19 mouse cellular contexts compared by ENCODE assay signal in genomic region chr6:92781446-92781845, GRCm38 (mm10). TPM values are rescaled to one million over a fixed set of nuclear protein-coding genes. Genes with fewer than 3 reads are reported as not detected.
"Had no signal": no experiment of that assay in that cellular context is flagged by ENCODE, and none has a peak within 500 bp of the region (broad histone marks: within the 10 kb centered on the region; RNA-seq: fewer than 3 reads in every experiment).

No protein-coding gene starts in this region.

- H3K36me3 ChIP-seq: midbrain, embryonic 13.5 days; midbrain, embryonic 15.5 days; neural tube, embryonic 12.5 days; stomach, embryonic 15.5 days had no signal

- H3K4me3 ChIP-seq: megakaryocyte, embryonic 14.5 days; midbrain, embryonic 13.5 days; midbrain, embryonic 15.5 days; neural tube, embryonic 12.5 days; stomach, embryonic 15.5 days had no signal

- H3K9me3 ChIP-seq: megakaryocyte, embryonic 14.5 days; midbrain, embryonic 13.5 days; midbrain, embryonic 15.5 days; neural tube, embryonic 12.5 days; stomach, embryonic 15.5 days had no signal

- H3K27me3 ChIP-seq: stomach, embryonic 15.5 days had no signal

- H3K27ac ChIP-seq: macrophage; midbrain, embryonic 13.5 days; midbrain, embryonic 15.5 days; neural tube, embryonic 12.5 days; stomach, embryonic 15.5 days; stomach, postnatal 0 days had no signal

- H3K4me1 ChIP-seq: megakaryocyte, embryonic 14.5 days; stomach, embryonic 15.5 days had no signal

- DNase-seq: lung, adult 18-20 months; lung, embryonic 14.5 days; lung, postnatal 14 days; lung, postnatal 36 days; right cerebral cortex, postnatal 14 days; thymus, adult 2 months; thymus, postnatal 25 days; thymus, postnatal 4 days had no signal

RNA-seq across cellular contexts. Expression of gene A730049H05Rik, which starts 34.8 kb away (rescaled TPM):
- total RNA-seq: megakaryocyte progenitor cell, adult 5-6 weeks; monocyte, adult 5-6 weeks; neutrophil, adult 5-6 weeks had no signal
- polyA plus RNA-seq: macrophage; neural tube, embryonic 12.5 days; testis, adult 2 months had no signal
